Mouse (Mus musculus): Measurements from ENCODE around the gene Tceal8.

Tceal8 gene

GRCm38 (mm10) chrX:136127744-136128064, 44.4 kb downstream of the Tceal8 start:
- ATAC-seq (ENCODE audit: low TSS enrichment) = peak; percentile 77

- ATAC-seq (ENCODE audit: low TSS enrichment) = no peak; the same call in 1 of the 2 replicates
Measured at GRCm38 (mm10) chrX:136127038-136127743, 45.0 kb downstream of the Tceal8 start.
